Mouse (Mus musculus) CD4-positive naive resting alpha-beta T cell, adult 76 days (primary cell): ENCODE results near the gene 1700025B11Rik. TPM values are rescaled to one million over a fixed set of nuclear protein-coding genes. Genes with fewer than 3 reads are reported as not detected.

ENCODE experiments used
- total RNA-seq: library from RNA; stranded (reverse); gene quantifications from one replicate; pipeline ENCODE4 v1.2.4, GENCODE M21; 2023

The 1700025B11Rik gene
- not detected for total RNA-seq

DNA sequence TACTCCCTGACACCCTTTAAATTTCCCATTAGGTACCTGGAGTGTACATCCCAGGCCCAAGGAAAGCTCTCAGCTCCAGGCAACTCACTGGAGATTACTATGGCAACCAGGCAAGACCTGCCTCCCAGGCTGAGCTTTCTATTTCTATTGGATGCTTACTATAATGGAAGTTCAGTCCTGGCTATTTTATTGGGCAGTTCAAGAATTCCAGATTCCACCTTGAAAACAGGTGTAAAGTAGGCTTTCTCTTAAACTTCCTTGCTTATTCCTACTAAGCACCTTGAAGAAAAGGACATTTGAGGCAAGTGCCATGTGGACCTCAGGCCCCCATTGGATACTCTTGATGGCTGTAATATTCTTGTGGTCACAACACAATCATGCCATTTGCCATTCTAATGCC, at the start of gene 1700025B11Rik:
1700025B11Rik (minus strand) TSS at position 101 of the 400 bp plus-strand sequence.

DNA sequence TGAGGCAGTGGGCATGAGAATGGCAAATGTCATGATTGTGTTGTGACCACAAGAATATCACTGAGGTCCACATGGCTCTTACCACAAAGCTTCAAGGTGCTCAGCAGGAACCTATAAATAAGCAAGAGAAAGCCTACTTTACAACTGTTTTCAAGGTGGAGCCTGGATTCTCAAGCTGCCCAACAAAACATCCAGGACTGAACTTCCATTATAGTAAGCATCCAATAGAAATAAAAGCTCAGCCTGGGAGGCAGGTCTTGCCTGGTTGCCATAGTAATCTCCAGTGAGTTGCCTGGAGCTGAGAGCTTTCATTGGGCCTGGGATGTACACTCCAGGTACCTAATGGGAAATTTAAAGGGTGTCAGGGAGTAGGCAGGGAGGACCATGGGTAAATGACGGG, 37.3 kb upstream of the 1700025B11Rik start, which contains the start of gene Gm36245:
Gm36245 (plus strand) TSS at position 301 of the 400 bp plus-strand sequence.

DNA sequence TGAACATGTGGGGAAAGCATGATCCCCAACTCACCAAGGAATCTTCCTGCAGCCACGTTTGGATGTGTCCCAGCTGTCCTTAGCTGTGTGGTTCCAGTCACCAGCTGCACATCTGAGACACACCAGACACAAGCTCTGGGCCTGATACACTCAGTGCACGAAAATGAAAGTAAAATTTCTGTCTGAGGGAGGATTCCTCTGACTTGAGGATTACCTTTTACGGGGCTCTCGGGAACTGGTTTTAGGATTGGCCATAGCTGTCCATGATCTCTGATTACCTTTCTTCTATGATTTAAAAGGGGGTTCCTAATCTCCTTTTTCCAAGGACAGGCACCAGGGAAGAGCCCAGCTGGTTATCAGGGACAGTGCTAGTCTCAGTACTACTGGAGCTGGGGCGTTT, 34.3 kb upstream of the 1700025B11Rik start, which contains the start of gene Apol10b:
Apol10b (minus strand) TSS at position 165 of the 400 bp plus-strand sequence.

DNA sequence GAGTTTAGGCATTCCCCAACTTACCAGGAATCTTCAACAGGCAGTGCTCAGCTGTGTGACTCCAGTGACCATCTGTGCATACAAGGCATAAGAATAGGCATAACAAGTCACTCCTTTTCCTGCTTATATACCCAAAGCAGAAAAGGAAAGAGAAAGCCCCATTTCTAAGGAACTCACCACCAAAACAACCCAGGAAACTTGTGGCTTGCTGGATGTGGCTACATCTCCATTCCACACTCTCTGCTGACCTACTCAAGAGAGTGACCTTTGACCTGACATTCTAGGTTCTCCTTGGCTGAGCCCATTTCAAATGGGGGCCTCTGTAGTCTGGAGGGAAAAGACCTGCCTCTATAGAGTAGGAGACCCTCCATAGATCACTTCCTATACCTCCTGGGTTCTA, 28.5 kb downstream of the 1700025B11Rik start, which contains the start of gene Apol7c:
Apol7c (minus strand) TSS at position 101 of the 400 bp plus-strand sequence.

Other genes with a start within 250 kb of the 1700025B11Rik start
- not detected for gene Apol7a, start 162.8 kb downstream of the 1700025B11Rik start, total RNA-seq
- 7.2 TPM for gene Apol9a, start 150.8 kb downstream of the 1700025B11Rik start, total RNA-seq
- 0.59 TPM for gene Apol7b, start 114.4 kb downstream of the 1700025B11Rik start, total RNA-seq
- not detected for gene Apol10a, start 84.8 kb downstream of the 1700025B11Rik start, total RNA-seq
- 2.6 TPM for gene Apol11a, start 53.6 kb downstream of the 1700025B11Rik start, total RNA-seq
- 1.2 TPM for gene Apol7c, start 28.6 kb downstream of the 1700025B11Rik start, total RNA-seq
- gene Apol10b, start 34.2 kb upstream of the 1700025B11Rik start, total RNA-seq: 1.6 TPM
- not detected for gene Gm36245, start 37.4 kb upstream of the 1700025B11Rik start, total RNA-seq
- gene Apol11b, start 81.4 kb upstream of the 1700025B11Rik start, total RNA-seq: 8.4 TPM
- gene Apol7e, start 137.0 kb upstream of the 1700025B11Rik start, total RNA-seq: 53.8 TPM
- 2.6 TPM for gene Apol9b, start 167.1 kb upstream of the 1700025B11Rik start, total RNA-seq
- gene Apol8, start 195.1 kb upstream of the 1700025B11Rik start, total RNA-seq: 20.0 TPM